28 mouse cellular contexts compared by ENCODE assay signal in the genomic region with DNA sequence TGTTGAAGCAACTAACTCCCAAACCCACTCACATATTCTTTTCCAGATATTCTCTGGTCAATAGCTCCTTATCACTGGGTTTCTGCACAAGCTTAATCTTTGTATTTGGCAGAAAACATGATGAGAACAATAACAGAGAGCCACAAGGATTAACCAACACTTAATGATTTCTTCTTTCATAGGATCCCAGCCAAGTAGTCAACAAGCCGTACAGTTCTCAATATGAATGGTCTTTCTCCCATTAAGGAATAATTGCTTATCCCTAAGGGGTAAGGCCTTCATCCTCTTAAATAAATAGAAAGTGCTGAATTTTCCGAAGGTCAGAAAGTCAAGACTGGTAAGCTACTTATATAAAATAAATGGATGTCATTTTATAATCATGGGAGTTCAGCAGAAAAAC.
"Had no signal": no experiment of that assay in that cellular context is flagged by ENCODE, and none has a peak within 500 bp of the region (broad histone marks: within the 10 kb centered on the region; RNA-seq: fewer than 3 reads in every experiment).

No protein-coding gene starts in this region.

- H3K27ac ChIP-seq: embryonic facial prominence, embryonic 10.5 days; embryonic facial prominence, embryonic 12.5 days; embryonic facial prominence, embryonic 13.5 days; embryonic facial prominence, embryonic 15.5 days; forebrain, embryonic 10.5 days; forebrain, embryonic 12.5 days; forebrain, embryonic 13.5 days; forebrain, embryonic 15.5 days; gastrocnemius, adult 2 months; heart, adult 2 months had no signal

- DNase-seq: cerebellum, adult 2 months; cerebellum, adult 8-10 months; cerebellum, adult 9-10 months; cerebellum, adult 9-11 months; cerebellum, postnatal 10 days; cerebellum, postnatal 14 days; cerebellum, postnatal 25 days; cerebellum, postnatal 36 days; embryo, embryonic 11 days; forebrain, postnatal 0 days; gastrocnemius, adult 2 months; gastrocnemius, postnatal 10 days; gastrocnemius, postnatal 14 days; gastrocnemius, postnatal 25 days; gastrocnemius, postnatal 36 days; heart, adult 18-20 months; heart, adult 2 months had no signal

- H3K9ac ChIP-seq: embryonic facial prominence, embryonic 12.5 days; embryonic facial prominence, embryonic 13.5 days; embryonic facial prominence, embryonic 15.5 days; forebrain, embryonic 12.5 days; forebrain, embryonic 13.5 days; forebrain, embryonic 15.5 days; forebrain, postnatal 0 days had no signal

- ATAC-seq: forebrain, embryonic 13.5 days; forebrain, embryonic 14.5 days; forebrain, embryonic 15.5 days; forebrain, embryonic 16.5 days; forebrain, postnatal 0 days had no signal

- H3K27me3 ChIP-seq: embryonic facial prominence, embryonic 12.5 days; embryonic facial prominence, embryonic 13.5 days; embryonic facial prominence, embryonic 15.5 days; forebrain, embryonic 12.5 days; forebrain, embryonic 13.5 days; forebrain, embryonic 15.5 days had no signal

- H3K9me3 ChIP-seq: embryonic facial prominence, embryonic 10.5 days; embryonic facial prominence, embryonic 12.5 days; embryonic facial prominence, embryonic 13.5 days; embryonic facial prominence, embryonic 15.5 days; forebrain, embryonic 10.5 days; forebrain, embryonic 12.5 days; forebrain, embryonic 13.5 days; forebrain, embryonic 15.5 days had no signal

- H3K36me3 ChIP-seq: embryonic facial prominence, embryonic 10.5 days; embryonic facial prominence, embryonic 12.5 days; embryonic facial prominence, embryonic 13.5 days; embryonic facial prominence, embryonic 15.5 days; forebrain, embryonic 10.5 days; forebrain, embryonic 12.5 days; forebrain, embryonic 15.5 days had no signal

- H3K4me2 ChIP-seq: embryonic facial prominence, embryonic 12.5 days; embryonic facial prominence, embryonic 13.5 days; embryonic facial prominence, embryonic 15.5 days; forebrain, embryonic 12.5 days; forebrain, embryonic 13.5 days; forebrain, embryonic 15.5 days had no signal

- H3K4me1 ChIP-seq: embryonic facial prominence, embryonic 10.5 days; embryonic facial prominence, embryonic 12.5 days; embryonic facial prominence, embryonic 13.5 days; embryonic facial prominence, embryonic 15.5 days; forebrain, embryonic 10.5 days; forebrain, embryonic 12.5 days; forebrain, embryonic 13.5 days; forebrain, embryonic 15.5 days had no signal

- H3K4me3 ChIP-seq: embryonic facial prominence, embryonic 10.5 days; embryonic facial prominence, embryonic 12.5 days; embryonic facial prominence, embryonic 13.5 days; embryonic facial prominence, embryonic 15.5 days; erythroblast, embryonic 14.5 days; forebrain, embryonic 10.5 days; forebrain, embryonic 12.5 days; forebrain, embryonic 13.5 days; forebrain, embryonic 15.5 days; gastrocnemius, adult 2 months; heart, adult 2 months had no signal
